Mouse (Mus musculus) midbrain, embryonic 12.5 days (tissue): ENCODE measurements around the gene Gm2888. TPM values are rescaled to one million over a fixed set of nuclear protein-coding genes. Genes with fewer than 3 reads are reported as not detected.
"Not testable (repeated sequence)": the region's sequence is repeated elsewhere in the genome, so short reads cannot be mapped to it uniquely, and the experiment has no call there.

Experiments
- ATAC-seq: fragments of 200-750 bp; cut with Nextera tagmentation; 2 replicates; pipeline ENCODE4 v1.8.0; 2017; ENCODE audit warnings: low read depth, moderate TSS enrichment, moderate library complexity; ENCODE audit not compliant: low FRiP score
- H3K27ac ChIP-seq: fragments of 300-500 bp; sonication (generic); replicated peaks from 2 replicates; pipeline ENCODE4 v1.5.1; 2016; ENCODE audit warnings: mild to moderate bottlenecking
- H3K27me3 ChIP-seq: fragments of 300-500 bp; sonication (generic); 2 replicates; pipeline ENCODE4 v1.6.1; 2016; ENCODE audit warnings: mild to moderate bottlenecking
- H3K36me3 ChIP-seq: fragments of 300-500 bp; sonication (generic); 2 replicates; pipeline ENCODE4 v1.6.1; 2016
- H3K4me1 ChIP-seq: fragments of 300-500 bp; sonication (generic); 2 replicates; pipeline ENCODE4 v1.6.1; 2016
- H3K4me2 ChIP-seq: fragments of 300-500 bp; sonication (generic); replicated peaks from 2 replicates; pipeline ENCODE4 v1.6.1; 2016; ENCODE audit warnings: mild to moderate bottlenecking, moderate library complexity
- H3K4me3 ChIP-seq: fragments of 300-500 bp; sonication (generic); 2 replicates; pipeline ENCODE4 v1.5.1; 2016; ENCODE audit warnings: mild to moderate bottlenecking
- H3K9ac ChIP-seq: fragments of 300-500 bp; sonication (generic); replicated peaks from 2 replicates; pipeline ENCODE4 v1.6.1; 2016; ENCODE audit warnings: mild to moderate bottlenecking, moderate library complexity
- H3K9me3 ChIP-seq: fragments of 300-500 bp; sonication (generic); 2 replicates; pipeline ENCODE4 v1.6.1; 2016; ENCODE audit warnings: mild to moderate bottlenecking
- WGBS: fragments of 180-500 bp; shearing (Covaris S2); methylation state at CpG from one replicate; pipeline ENCODE4 v1.1.7; 2016; 5-methylcytosine and 5-hydroxymethylcytosine counted together
- polyA plus RNA-seq: library from polyadenylated mRNA; unstranded; fragments of >200 nt; fragmentation: Nextera tagmentation; extraction: Ambion mirVana; gene quantifications from 2 replicates; pipeline ENCODE4 v1.2.1, GENCODE M21; 2016

Gm2888 gene
- not detected in 2 replicates for polyA plus RNA-seq

DNA sequence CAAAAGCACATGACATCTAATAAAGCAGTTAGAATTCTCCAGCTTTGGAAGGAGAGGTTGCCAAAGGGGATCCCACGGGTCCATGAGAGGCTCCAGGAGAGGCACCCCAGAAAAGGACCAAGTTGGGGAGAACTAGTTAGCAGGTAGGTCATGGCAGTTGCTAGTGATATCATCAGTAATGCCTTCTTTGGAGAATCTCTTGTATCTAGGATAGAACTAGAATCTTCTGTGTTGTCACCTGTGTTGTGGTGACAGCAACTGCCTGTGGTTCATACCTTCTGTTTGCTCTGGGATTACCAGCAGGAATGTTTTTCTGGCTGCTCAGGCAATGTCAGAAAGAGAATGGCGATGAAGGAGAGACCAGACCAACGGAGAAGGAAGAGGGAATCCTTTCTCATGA, at the start of gene Gm2888:
Gene Gm2888 (plus strand): TSS at position 301 of the 400 bp plus-strand sequence.
- H3K4me3 ChIP-seq, H3K4me1 ChIP-seq, H3K9me3 ChIP-seq, H3K4me2 ChIP-seq, H3K27ac ChIP-seq, H3K27me3 ChIP-seq, H3K36me3 ChIP-seq, ATAC-seq, H3K9ac ChIP-seq: not testable (repeated sequence)
- WGBS, result 89% methylated on average over 3 of the region's 3 CpGs

DNA sequence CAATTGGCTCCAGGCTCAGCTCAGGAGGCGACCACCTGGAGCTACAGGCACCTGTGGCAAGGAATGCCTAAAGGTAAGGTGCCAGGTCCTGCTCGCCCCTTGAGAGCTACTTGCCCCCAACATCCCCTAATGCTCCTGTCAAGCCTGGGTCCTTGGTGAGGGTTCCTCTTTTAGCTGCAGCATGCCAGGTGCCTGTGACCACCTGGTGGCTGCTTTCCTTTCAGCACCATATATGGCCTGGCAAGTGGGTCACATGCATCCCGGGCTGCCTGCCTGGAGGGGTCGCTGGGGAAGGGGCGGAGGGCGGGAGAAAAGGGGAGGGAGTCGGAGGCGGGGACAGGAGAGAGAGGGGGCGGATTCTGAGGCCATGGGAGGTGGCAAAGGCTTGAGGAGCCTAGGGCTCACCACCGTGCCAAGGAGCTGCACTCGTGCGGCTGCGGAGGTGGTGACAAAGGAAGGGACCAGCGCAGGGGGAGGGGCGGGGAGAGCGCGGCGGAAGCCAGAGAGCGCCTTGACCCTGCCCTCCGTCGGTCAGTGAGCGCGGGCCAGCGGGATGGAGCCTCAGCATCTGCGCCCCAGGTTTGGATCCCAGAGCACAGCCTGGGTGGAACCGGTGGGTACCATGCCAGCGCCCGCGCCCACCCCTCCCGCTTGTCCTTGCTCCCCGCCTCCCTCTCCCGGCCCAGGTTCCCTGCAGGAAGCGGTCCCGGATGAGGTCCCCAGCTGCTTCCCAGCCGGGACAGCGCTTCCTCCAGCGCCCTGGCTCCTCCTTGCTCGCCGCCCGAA, 19.1 kb downstream of the Gm2888 start, which contains the start of gene Gm2897:
Gene Gm2897 (plus strand): TSS at position 559 of the 786 bp plus-strand sequence.
- not testable (repeated sequence) for H3K27ac ChIP-seq, H3K9me3 ChIP-seq, H3K36me3 ChIP-seq, H3K4me1 ChIP-seq, H3K27me3 ChIP-seq
- peak; percentile 83; the same call in 1 of the 2 replicates for ATAC-seq
- peak within 1 kb of the TSS; percentile 55 for H3K4me3 ChIP-seq
- peak within 1 kb of the TSS; percentile 64 for H3K4me2 ChIP-seq
- 3% methylated on average over 31 of the region's 40 CpGs for WGBS
- peak within 1 kb of the TSS; percentile 62 for H3K9ac ChIP-seq

DNA sequence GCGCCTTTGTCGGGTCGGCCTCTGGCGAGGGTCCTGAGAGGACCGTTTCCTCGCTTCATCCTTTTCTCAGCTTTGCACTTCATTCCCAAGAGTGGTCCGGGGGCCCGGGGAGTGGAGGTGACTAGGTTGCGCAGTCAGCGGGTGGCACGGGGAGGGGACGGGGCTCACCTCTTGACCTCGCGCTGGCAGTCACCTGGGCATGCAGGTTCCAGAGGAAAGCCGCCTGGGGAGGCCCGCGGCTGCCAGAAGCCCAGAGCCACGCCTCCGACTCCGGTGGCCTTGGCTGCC, 19.7 kb downstream of the Gm2888 start:
- peak overlapping the region; percentile 64 for H3K4me2 ChIP-seq
- not testable (repeated sequence) for H3K36me3 ChIP-seq, H3K4me1 ChIP-seq, H3K9me3 ChIP-seq, H3K27ac ChIP-seq, ATAC-seq, H3K27me3 ChIP-seq
- 3% methylated on average over 17 of the region's 20 CpGs for WGBS
- peak overlapping the region; percentile 55 for H3K4me3 ChIP-seq
- peak overlapping the region; percentile 62 for H3K9ac ChIP-seq

DNA sequence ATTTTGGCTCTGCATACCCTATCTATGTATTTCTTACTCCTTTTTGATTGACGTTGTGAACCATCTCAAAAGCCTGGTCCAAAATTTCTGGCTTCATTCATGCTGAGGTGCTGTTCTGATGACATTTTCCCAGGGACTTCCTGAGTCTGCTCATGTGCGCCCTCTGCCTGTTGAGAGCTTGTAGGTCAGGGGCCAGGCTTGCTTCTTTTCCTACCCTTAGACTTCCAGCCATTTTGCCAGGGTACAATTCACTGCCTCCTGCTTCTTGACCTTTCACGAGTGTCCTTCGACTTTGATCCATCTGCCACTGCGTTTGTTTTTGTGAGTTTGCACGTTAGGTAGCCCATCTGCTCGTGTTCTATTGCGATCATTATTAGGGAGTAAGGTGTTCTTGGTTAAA, 20.3 kb downstream of the Gm2888 start:
- ATAC-seq, H3K4me1 ChIP-seq, H3K4me2 ChIP-seq, H3K9me3 ChIP-seq, H3K27me3 ChIP-seq, H3K4me3 ChIP-seq, H3K9ac ChIP-seq, H3K27ac ChIP-seq, H3K36me3 ChIP-seq: not testable (repeated sequence)
- WGBS, result 5% methylated on average over 7 of the region's 8 CpGs

Other genes with a start within 250 kb of the Gm2888 start
- 6.1 and 7.1 TPM in 2 replicates for gene Gm2897, start 19.3 kb downstream of the Gm2888 start, polyA plus RNA-seq
- gene Gm10340, start 104.0 kb downstream of the Gm2888 start, polyA plus RNA-seq, result not detected in 2 replicates
- 0.31 TPM in 1 of 2 replicates, not detected in the other for gene Gm5795, start 158.3 kb downstream of the Gm2888 start, polyA plus RNA-seq
- gene D830030K20Rik, start 178.5 kb downstream of the Gm2888 start, polyA plus RNA-seq, result 11.5 and 11.8 TPM in 2 replicates